Mouse (Mus musculus) embryo, embryonic 11 days (tissue): ENCODE data around the gene Gm20867.
"Not testable (repeated sequence)": the region's sequence is repeated elsewhere in the genome, so short reads cannot be mapped to it uniquely, and the experiment has no call there.

Source experiments
- DNase-seq: peaks from one replicate; pipeline ENCODE4 v3.0.0-alpha.2; 2015

Gene Gm20867

DNA sequence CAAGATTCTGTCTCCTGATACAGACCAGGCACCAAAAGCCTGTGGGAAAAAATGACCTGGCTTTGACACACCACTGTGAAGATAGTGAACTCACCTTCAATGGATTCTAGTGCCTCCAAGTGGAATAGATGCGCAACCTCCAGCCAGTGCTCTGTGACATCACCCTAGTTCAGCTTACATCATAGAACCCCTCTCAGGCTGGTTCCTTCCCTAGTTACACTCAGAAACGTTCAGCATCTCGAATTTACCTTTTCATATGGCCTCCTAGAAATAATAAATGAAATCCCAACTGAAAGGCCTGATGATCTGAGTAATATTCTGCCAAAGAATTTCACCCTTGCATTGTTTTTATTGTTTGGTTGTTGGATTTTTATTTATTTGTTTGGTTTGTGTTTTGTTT is at the start of gene Gm20867:
Gm20867 (minus strand) TSS at position 101 of the 400 bp plus-strand sequence.
- DNase-seq: not testable (repeated sequence)
